In the genomic region with DNA sequence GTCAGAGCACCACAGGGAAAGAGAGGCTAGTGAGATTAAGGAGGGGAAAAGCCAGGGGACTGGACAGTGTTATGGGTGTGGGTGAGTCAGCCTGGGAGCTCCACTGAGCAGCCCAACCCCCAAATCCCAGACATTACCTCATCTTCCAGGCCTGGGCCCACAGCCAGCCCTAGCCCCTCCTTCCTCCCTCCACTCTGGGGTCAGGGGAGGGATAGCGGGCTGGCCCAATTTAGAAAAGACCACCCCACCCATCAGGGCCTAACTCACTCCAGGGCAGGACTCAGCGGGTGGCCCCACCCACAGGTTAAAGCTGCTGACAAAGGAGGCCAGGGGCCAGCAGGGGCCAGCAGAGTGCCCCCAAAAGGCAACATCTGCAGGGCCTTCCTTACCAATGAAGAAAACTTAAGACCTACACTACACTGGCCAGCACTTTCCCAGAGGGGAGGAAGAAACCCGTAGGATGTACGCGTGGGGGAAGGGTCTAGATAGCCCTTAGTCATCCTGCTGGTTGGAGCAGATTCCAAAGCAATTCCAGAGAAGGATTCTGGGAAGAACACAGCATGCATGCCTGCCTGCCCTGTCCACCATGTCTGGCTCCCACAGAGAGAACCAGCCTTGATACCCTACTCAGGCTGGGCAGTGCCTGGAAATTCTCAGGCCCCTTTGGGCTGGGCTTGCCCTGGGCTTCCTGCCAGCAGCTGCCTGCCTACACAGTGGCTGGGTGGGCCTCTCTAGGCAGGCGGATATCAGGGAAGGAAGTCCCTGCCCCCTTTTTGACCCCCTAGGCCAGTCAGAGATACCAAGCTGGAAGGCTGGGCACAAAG, we compare ENCODE assay signal across 8 mouse cellular contexts. TPM values are rescaled to one million over a fixed set of nuclear protein-coding genes. Genes with fewer than 3 reads are reported as not detected.
DNase-seq lines count a peak whose midpoint lies in the region; ATAC-seq and TF ChIP-seq lines count a peak whose summit lies in the region.

No protein-coding gene starts in this region.

- peak; percentile 72; the same call in 1 of the 2 replicates for TF ChIP-seq POLR2A in embryonic fibroblast, embryonic 13.5 days (IDR thresholded peaks at IDR 0.05; ENCODE audit: low read depth, low read length)

- H3K9ac ChIP-seq in heart, embryonic 16.5 days (ENCODE audit: low read length): peak overlapping the region; percentile 90

- DNase-seq in left cerebral cortex, adult 2 months (ENCODE audit: extremely low spot score in 1 of 2, low spot score in 2 of 2): no peak
- no peak for DNase-seq in left cerebral cortex, postnatal 25 days (ENCODE audit: low spot score in 2 of 2)
- peak; percentile 73 to 83 for DNase-seq in kidney, postnatal 25 days
- peak; percentile 82 for DNase-seq in testis, postnatal 10 days (ENCODE audit: low spot score)
- no peak for DNase-seq in right cerebral cortex, postnatal 14 days

- H3K27me3 ChIP-seq in heart, embryonic 16.5 days (ENCODE audit: control insufficient read depth, insufficient read depth, low read length): peaks cover 10% of the 10 kb centered on the region

- peaks cover 16% of the 10 kb centered on the region for H3K4me1 ChIP-seq in embryonic fibroblast, embryonic 13.5 days (ENCODE audit: control insufficient read depth, insufficient read depth, low read length)
- H3K4me1 ChIP-seq in heart, embryonic 16.5 days (ENCODE audit: control insufficient read depth, insufficient read depth, low read length): peaks cover 34% of the 10 kb centered on the region

- peak overlapping the region; percentile 69 for H3K27ac ChIP-seq in left cerebral cortex, adult 2 months
- H3K27ac ChIP-seq in embryonic fibroblast, embryonic 13.5 days (ENCODE audit: insufficient read depth, low read length): peak overlapping the region; percentile 92
- peak overlapping the region; percentile 94 for H3K27ac ChIP-seq in heart, embryonic 16.5 days (ENCODE audit: low read length)

- H3K4me2 ChIP-seq in heart, embryonic 16.5 days (ENCODE audit: low read depth, low read length): peak overlapping the region; percentile 84

- intact Hi-C loops in left cerebral cortex, adult 2 months (cut with DNase I): no loop called here
- intact Hi-C loops in left cerebral cortex, postnatal 25 days (cut with DNase I): no loop called here

- WGBS in heart, embryonic 16.5 days: 5% methylated on average over 6 of the region's 6 CpGs

- TF ChIP-seq CTCF in left cerebral cortex, adult 2 months (IDR thresholded peaks at IDR 0.05): no peak; the same call in 1 of the 2 replicates
- TF ChIP-seq CTCF in embryonic fibroblast, embryonic 13.5 days (IDR thresholded peaks at IDR 0.05; ENCODE audit: borderline replicate concordance, insufficient read depth, low read length): no peak

- H3K4me3 ChIP-seq in left cerebral cortex, adult 2 months: no peak overlapping the region; the same call in 1 of the 2 replicates
- H3K4me3 ChIP-seq in embryonic fibroblast, embryonic 13.5 days (ENCODE audit: insufficient read depth, low read length): peak overlapping the region; percentile 76
- peak overlapping the region; percentile 82 for H3K4me3 ChIP-seq in heart, embryonic 16.5 days (ENCODE audit: low read length)

- H3K36me3 ChIP-seq in heart, embryonic 16.5 days (ENCODE audit: control insufficient read depth, insufficient read depth): peaks cover 35% of the 10 kb centered on the region

- H3K9me3 ChIP-seq in heart, embryonic 16.5 days (replicated peaks; ENCODE audit: control insufficient read depth, low read length): no peaks in the 10 kb centered on the region

- peak; percentile 78 for ATAC-seq in heart, embryonic 16.5 days (replicated peaks; ENCODE audit: extremely low read depth, insufficient read depth, low FRiP score)
- ATAC-seq in megakaryocyte progenitor cell, adult 5-6 weeks (replicated peaks; ENCODE audit: poor library complexity): peak; percentile 27

RNA-seq across cellular contexts. Expression of gene Pdlim7, which starts 2.6 kb away (rescaled TPM):
- total RNA-seq in left cerebral cortex, adult 2 months (2021): 100 to 1,000 TPM in 1 of 2 experiments, 10 to 100 TPM in 1; 94.9 to 114 TPM
- 10 to 100 TPM; 89.6 to 96.1 TPM for total RNA-seq in left cerebral cortex, postnatal 25 days (2021)
- 132 and 179 TPM in 2 replicates for polyA plus RNA-seq in embryonic fibroblast, embryonic 13.5 days (2011; ENCODE audit: insufficient read length, low read depth, missing spikeins)
- 229 and 248 TPM in 2 replicates for polyA plus RNA-seq in heart, embryonic 16.5 days (2015; fragmentation: Nextera tagmentation; extraction: Ambion mirVana)
- total RNA-seq in megakaryocyte progenitor cell, adult 5-6 weeks (2015): 12.7 and 13.0 TPM in 2 replicates
- total RNA-seq in megakaryocyte progenitor cell, adult 5-6 weeks (2017): 5.3 and 5.9 TPM in 2 replicates

RNA-seq across cellular contexts. Expression of gene Dok3, which starts 18.2 kb away (rescaled TPM):
- 10 to 100 TPM; 10.1 to 18.2 TPM for total RNA-seq in left cerebral cortex, adult 2 months (2021)
- 10 to 100 TPM in 1 of 2 experiments, 1 to 10 TPM in 1; 9.7 to 13.2 TPM for total RNA-seq in left cerebral cortex, postnatal 25 days (2021)
- polyA plus RNA-seq in embryonic fibroblast, embryonic 13.5 days (2011; ENCODE audit: insufficient read length, low read depth, missing spikeins): 0.60 and 0.79 TPM in 2 replicates
- 1.9 and 2.2 TPM in 2 replicates for polyA plus RNA-seq in heart, embryonic 16.5 days (2015; fragmentation: Nextera tagmentation; extraction: Ambion mirVana)
- total RNA-seq in megakaryocyte progenitor cell, adult 5-6 weeks (2015): 18.1 and 34.6 TPM in 2 replicates
- 22.9 and 31.2 TPM in 2 replicates for total RNA-seq in megakaryocyte progenitor cell, adult 5-6 weeks (2017)

RNA-seq across cellular contexts. Expression of gene Dbn1, which starts 23.0 kb away (rescaled TPM):
- 100 to 1,000 TPM; 303 to 325 TPM for total RNA-seq in left cerebral cortex, adult 2 months (2021)
- total RNA-seq in left cerebral cortex, postnatal 25 days (2021): 100 to 1,000 TPM; 287 to 295 TPM
- 105 and 139 TPM in 2 replicates for polyA plus RNA-seq in embryonic fibroblast, embryonic 13.5 days (2011; ENCODE audit: insufficient read length, low read depth, missing spikeins)
- polyA plus RNA-seq in heart, embryonic 16.5 days (2015; fragmentation: Nextera tagmentation; extraction: Ambion mirVana): 59.4 and 62.5 TPM in 2 replicates
- 0.72 and 0.76 TPM in 2 replicates for total RNA-seq in megakaryocyte progenitor cell, adult 5-6 weeks (2015)
- total RNA-seq in megakaryocyte progenitor cell, adult 5-6 weeks (2017): 2.3 and 2.7 TPM in 2 replicates

RNA-seq across cellular contexts. Expression of gene Ddx41, which starts 25.6 kb away (rescaled TPM):
- 10 to 100 TPM; 63.7 to 65.7 TPM for total RNA-seq in left cerebral cortex, adult 2 months (2021)
- 10 to 100 TPM; 53.6 to 58.0 TPM for total RNA-seq in left cerebral cortex, postnatal 25 days (2021)
- polyA plus RNA-seq in embryonic fibroblast, embryonic 13.5 days (2011; ENCODE audit: insufficient read length, low read depth, missing spikeins): 23.9 and 26.2 TPM in 2 replicates
- 31.9 and 32.1 TPM in 2 replicates for polyA plus RNA-seq in heart, embryonic 16.5 days (2015; fragmentation: Nextera tagmentation; extraction: Ambion mirVana)
- 28.0 and 29.1 TPM in 2 replicates for total RNA-seq in megakaryocyte progenitor cell, adult 5-6 weeks (2015)
- total RNA-seq in megakaryocyte progenitor cell, adult 5-6 weeks (2017): 66.9 and 78.0 TPM in 2 replicates

RNA-seq across cellular contexts. Expression of gene Prr7, which starts 46.8 kb away (rescaled TPM):
- total RNA-seq in left cerebral cortex, adult 2 months (2021): 10 to 100 TPM; 77.6 to 80.2 TPM
- total RNA-seq in left cerebral cortex, postnatal 25 days (2021): 10 to 100 TPM; 80.1 to 85.9 TPM
- 2.5 and 4.6 TPM in 2 replicates for polyA plus RNA-seq in embryonic fibroblast, embryonic 13.5 days (2011; ENCODE audit: insufficient read length, low read depth, missing spikeins)
- 0.25 and 0.28 TPM in 2 replicates for polyA plus RNA-seq in heart, embryonic 16.5 days (2015; fragmentation: Nextera tagmentation; extraction: Ambion mirVana)
- 0.72 and 1.7 TPM in 2 replicates for total RNA-seq in megakaryocyte progenitor cell, adult 5-6 weeks (2015)
- total RNA-seq in megakaryocyte progenitor cell, adult 5-6 weeks (2017): 1.5 TPM in 2 replicates

Comparison
In these comparisons a context has a peak if more than half of its experiments do, and no peak if none do; other contexts are left out.
1. DNase-seq: peak in kidney, postnatal 25 days (2 of 2) and testis, postnatal 10 days (single experiment); none in left cerebral cortex, adult 2 months (0 of 2), left cerebral cortex, postnatal 25 days (0 of 2) and right cerebral cortex, postnatal 14 days (single experiment).
2. RNA of gene Pdlim7, which starts 2.6 kb away (total RNA-seq): 94.9 to 114 TPM in left cerebral cortex, adult 2 months and 89.6 to 96.1 TPM in left cerebral cortex, postnatal 25 days; 5.3 to 13.0 TPM in megakaryocyte progenitor cell, adult 5-6 weeks; every median in the first group is over 4 times any median in the second.
3. RNA of gene Dbn1, which starts 23.0 kb away (total RNA-seq): 303 to 325 TPM in left cerebral cortex, adult 2 months and 287 to 295 TPM in left cerebral cortex, postnatal 25 days; 0.72 to 2.7 TPM in megakaryocyte progenitor cell, adult 5-6 weeks; every median in the first group is over 10 times any median in the second.
4. Peak in every context shown above with its lines, with median percentiles within 50 percentile points of each other: H3K27ac ChIP-seq.